Mouse (Mus musculus) CH12.LX (cell line): ENCODE results near the gene Phc2.

Source experiments
- CTCF ChIP-seq, 2 experiments: IDR thresholded peaks in 1 of 2; conservative IDR thresholded peaks in 1 of 2; 2 replicates each; pipeline ENCODE4 v1.5.1; 2011 to 2012; ENCODE audit warnings: low read depth in 2 of 2, low read length in 2 of 2, improper control_type of control experiment in 1 of 2, inconsistent platforms in 1 of 2, mild to moderate bottlenecking in 1 of 2, moderate library complexity in 1 of 2
- EP300 ChIP-seq: IDR thresholded peaks from 2 replicates; pipeline ENCODE4 v1.6.1; 2011; ENCODE audit warnings: low read length, improper control_type of control experiment
- MAFK ChIP-seq: IDR thresholded peaks from 2 replicates; pipeline ENCODE4 v1.6.1; 2011; ENCODE audit warnings: low read length, improper control_type of control experiment; ENCODE audit not compliant: insufficient replicate concordance
- NRF1 ChIP-seq: IDR thresholded peaks from 2 replicates; pipeline ENCODE4 v1.6.1; 2014; ENCODE audit warnings: low read depth, mild to moderate bottlenecking, inconsistent platforms, low read length, improper control_type of control experiment, moderate library complexity
- ZC3H11A ChIP-seq: IDR thresholded peaks from 2 replicates; pipeline ENCODE4 v1.6.1; 2012; ENCODE audit warnings: low read depth, mild to moderate bottlenecking, inconsistent platforms, low read length, improper control_type of control experiment

DNA sequence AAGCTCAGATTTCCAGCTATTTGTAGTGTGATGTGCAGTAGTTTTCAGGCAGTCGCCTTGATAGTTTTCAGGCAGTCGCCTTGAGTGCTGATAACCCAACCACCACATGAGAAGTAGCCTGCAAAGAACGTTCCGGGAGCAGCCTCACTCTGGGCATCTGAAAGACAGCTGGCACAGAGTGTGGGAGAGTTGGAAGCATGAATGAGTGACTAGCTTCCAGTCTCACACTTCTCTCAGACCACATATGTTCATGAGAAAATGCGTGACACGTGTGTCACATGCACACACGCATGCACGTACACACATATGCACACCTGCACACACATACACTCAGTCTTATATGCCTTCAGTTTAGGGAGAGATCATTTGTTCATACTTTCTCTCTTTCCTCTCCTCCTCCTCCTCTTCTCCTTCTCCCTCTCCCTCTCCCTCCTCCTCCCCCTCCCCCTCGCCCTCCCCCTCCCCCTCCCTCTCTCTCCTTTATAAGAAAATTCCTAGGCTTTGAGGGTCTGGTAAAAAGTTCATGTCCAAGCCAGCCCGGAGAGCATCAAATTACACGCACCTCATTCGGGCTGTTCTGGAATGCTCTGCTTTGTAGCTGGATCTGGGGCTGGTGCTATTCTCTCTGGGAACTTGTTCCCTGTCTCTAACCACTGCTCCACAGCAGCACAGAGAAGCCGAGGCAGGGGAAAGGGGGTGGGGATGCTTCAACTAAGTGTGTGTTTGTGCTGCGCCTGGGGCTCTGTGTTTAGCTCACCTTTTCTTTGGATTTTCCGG lies 37.8 kb downstream of the Phc2 start:
- TF ChIP-seq CTCF (conservative IDR thresholded peaks at IDR 0.05 in 1 of 2, IDR thresholded peaks at IDR 0.05 in 1 of 2; ENCODE audit: low read depth in 2 of 2, low read length in 2 of 2) (no peak), EP300 (no peak), MAFK (no peak), NRF1 (no peak), ZC3H11A (no peak)
